Mouse (Mus musculus): Measurements from ENCODE around the gene Dscam.

GRCm38 (mm10) chr16:96690052-96690451 is 480.5 kb downstream of the Dscam start:
- TF ChIP-seq CTCF (IDR thresholded peaks at IDR 0.05; ENCODE audit: extremely low read depth, insufficient read length, insufficient replicate concordance, low read depth, low read length) (no peak), POLR2A (IDR thresholded peaks at IDR 0.05; ENCODE audit: low read depth, low read length) (no peak)
